ENCODE assay signal across 8 mouse cellular contexts in the genomic region with DNA sequence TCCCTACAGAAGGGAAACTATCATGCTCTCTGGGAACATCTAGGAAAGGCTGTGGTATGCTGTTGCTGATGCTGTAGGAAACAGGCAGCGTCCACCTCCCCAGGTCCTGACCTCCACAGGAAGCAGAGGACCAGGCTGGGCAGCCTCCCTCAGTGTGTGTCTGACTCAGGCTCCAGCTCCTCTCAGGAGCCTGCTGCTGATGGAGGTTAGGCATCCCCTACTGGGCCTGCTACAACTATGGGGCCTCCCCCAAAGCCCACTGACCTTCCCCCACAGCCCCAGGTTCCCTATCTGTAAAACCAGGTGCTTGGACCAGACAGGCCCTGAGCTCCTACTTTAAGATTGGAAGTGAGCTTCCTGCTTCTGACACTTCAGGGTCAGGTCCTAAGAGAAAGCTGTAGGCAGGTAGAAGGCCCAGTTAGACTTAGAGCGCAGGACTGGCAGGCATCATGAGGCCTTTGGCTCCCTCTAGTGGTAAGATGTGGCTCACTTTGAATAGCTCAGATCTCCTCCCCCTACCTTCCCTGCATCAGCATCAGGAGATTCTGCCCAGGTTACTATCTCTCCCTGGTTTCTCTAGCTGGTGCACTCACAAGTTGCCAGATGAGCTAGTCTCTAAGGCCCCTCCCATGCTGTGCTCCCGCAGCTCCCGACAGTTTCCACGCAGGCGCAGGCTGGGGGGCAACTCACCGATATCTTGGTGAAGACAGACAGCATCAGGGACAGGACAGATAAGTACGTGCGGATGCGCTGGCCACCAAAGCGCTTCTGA. TPM values are rescaled to one million over a fixed set of nuclear protein-coding genes. Genes with fewer than 3 reads are reported as not detected.
DNase-seq lines count a peak whose midpoint lies in the region; ATAC-seq lines count a peak whose summit lies in the region.

No protein-coding gene starts in this region.

- ATAC-seq in embryonic facial prominence, embryonic 11.5 days (replicated peaks; ENCODE audit: insufficient number of reproducible peaks, low FRiP score, low TSS enrichment, low read depth), result peak; percentile 45; the same call in 1 of the 2 replicates
- peak; percentile 88 for ATAC-seq in midbrain, embryonic 13.5 days

- no peaks in the 10 kb centered on the region for H3K36me3 ChIP-seq in embryonic facial prominence, embryonic 11.5 days (replicated peaks; ENCODE audit: control insufficient read depth, insufficient read depth, low read depth, low read length)
- no peaks in the 10 kb centered on the region for H3K36me3 ChIP-seq in midbrain, embryonic 13.5 days

- H3K27ac ChIP-seq in embryonic facial prominence, embryonic 11.5 days (replicated peaks; ENCODE audit: low read depth, low read length), result no peak overlapping the region
- H3K27ac ChIP-seq in midbrain, embryonic 13.5 days, result no peak overlapping the region

- no peak overlapping the region for H3K9ac ChIP-seq in embryonic facial prominence, embryonic 11.5 days (replicated peaks; ENCODE audit: low read length)
- H3K9ac ChIP-seq in midbrain, embryonic 13.5 days (replicated peaks), result no peak overlapping the region

- WGBS in embryonic facial prominence, embryonic 11.5 days, result 42% methylated on average over 11 of the region's 11 CpGs
- 47% methylated on average over 11 of the region's 11 CpGs for WGBS in midbrain, embryonic 13.5 days

- intact Hi-C loops in left cerebral cortex, postnatal 4 days (cut with DNase I), result loop anchor here (1.0 to 10.0 kb wide), 2 partner anchors 303 to 520 kb away; no protein-coding TSS in a partner anchor

- no peaks in the 10 kb centered on the region for H3K9me3 ChIP-seq in embryonic facial prominence, embryonic 11.5 days (replicated peaks; ENCODE audit: control insufficient read depth, low read length)
- no peaks in the 10 kb centered on the region for H3K9me3 ChIP-seq in midbrain, embryonic 13.5 days

- H3K4me1 ChIP-seq in embryonic facial prominence, embryonic 11.5 days (ENCODE audit: control insufficient read depth, insufficient read depth, low read length), result no peaks in the 10 kb centered on the region
- peaks cover 3% of the 10 kb centered on the region; the same call in 1 of the 2 replicates for H3K4me1 ChIP-seq in midbrain, embryonic 13.5 days (replicated peaks)

- no peaks in the 10 kb centered on the region for H3K27me3 ChIP-seq in embryonic facial prominence, embryonic 11.5 days (ENCODE audit: control insufficient read depth, insufficient read depth, low read length)
- H3K27me3 ChIP-seq in midbrain, embryonic 13.5 days, result 0 out of 2 replicates have a peak, but pooled peaks cover 4% of the 10 kb centered on the region

- no peak overlapping the region for H3K4me2 ChIP-seq in embryonic facial prominence, embryonic 11.5 days (ENCODE audit: low read depth, low read length)
- H3K4me2 ChIP-seq in midbrain, embryonic 13.5 days (replicated peaks), result no peak overlapping the region

- no peak overlapping the region for H3K4me3 ChIP-seq in embryonic facial prominence, embryonic 11.5 days (ENCODE audit: low read depth, low read length)
- H3K4me3 ChIP-seq in midbrain, embryonic 13.5 days (replicated peaks), result no peak overlapping the region

- DNase-seq in 3T3-L1 (ENCODE audit: low read depth, low spot score), result peak; percentile 92
- DNase-seq in adrenal gland, postnatal 10 days, result peak; percentile 81
- DNase-seq in embryonic facial prominence, embryonic 11.5 days (ENCODE audit: low spot score), result peak; percentile 92
- peak; percentile 82 to 87 for DNase-seq in heart, adult 18-20 months
- DNase-seq in kidney, adult 18-20 months, result peak; percentile 68
- peak; percentile 66 for DNase-seq in left cerebral cortex, postnatal 4 days
- peak; percentile 53 to 73 for DNase-seq in spleen, postnatal 10 days (ENCODE audit: low spot score in 2 of 2)

RNA-seq across cellular contexts. Expression of gene Slc5a10, which starts 6.1 kb away (rescaled TPM):
- total RNA-seq in adrenal gland, postnatal 10 days (2021), result under 1 TPM in 1 of 2 experiments, not detected in 1; 0.15 TPM
- not detected in 2 replicates for polyA plus RNA-seq in embryonic facial prominence, embryonic 11.5 days (2014; fragmentation: Nextera tagmentation; extraction: Ambion mirVana)
- total RNA-seq in heart, adult 18-20 months (2021), result not detected
- under 1 TPM in 1 of 2 experiments, not detected in 1; 0.38 TPM for total RNA-seq in left cerebral cortex, postnatal 4 days (2021)
- 0.08 TPM in 1 of 2 replicates, not detected in the other for polyA plus RNA-seq in midbrain, embryonic 13.5 days (2015; fragmentation: Nextera tagmentation; extraction: Ambion mirVana)

RNA-seq across cellular contexts. Expression of gene Fam83g, which starts 30.6 kb away (rescaled TPM):
- total RNA-seq in adrenal gland, postnatal 10 days (2021), result under 1 TPM; 0.78 to 0.85 TPM
- 0.76 and 0.84 TPM in 2 replicates for polyA plus RNA-seq in embryonic facial prominence, embryonic 11.5 days (2014; fragmentation: Nextera tagmentation; extraction: Ambion mirVana)
- total RNA-seq in heart, adult 18-20 months (2021), result under 1 TPM; 0.25 to 0.33 TPM
- under 1 TPM in 1 of 2 experiments, not detected in 1; 0.12 TPM for total RNA-seq in left cerebral cortex, postnatal 4 days (2021)
- 0.17 and 0.24 TPM in 2 replicates for polyA plus RNA-seq in midbrain, embryonic 13.5 days (2015; fragmentation: Nextera tagmentation; extraction: Ambion mirVana)

RNA-seq across cellular contexts. Expression of gene Prpsap2, which starts 47.4 kb away (rescaled TPM):
- 10 to 100 TPM; 23.8 to 29.0 TPM for total RNA-seq in adrenal gland, postnatal 10 days (2021)
- polyA plus RNA-seq in embryonic facial prominence, embryonic 11.5 days (2014; fragmentation: Nextera tagmentation; extraction: Ambion mirVana), result 33.1 and 36.9 TPM in 2 replicates
- 1 to 10 TPM; 7.1 to 7.8 TPM for total RNA-seq in heart, adult 18-20 months (2021)
- total RNA-seq in left cerebral cortex, postnatal 4 days (2021), result 10 to 100 TPM; 47.0 to 47.7 TPM
- polyA plus RNA-seq in midbrain, embryonic 13.5 days (2015; fragmentation: Nextera tagmentation; extraction: Ambion mirVana), result 61.5 and 63.4 TPM in 2 replicates
